Mouse (Mus musculus): ENCODE measurements at regions not wholly inside any gene's neighbourhood (a gene's known extent, or its start where the extent isn't known, plus 50 kb on each side); places are given as distances from the start of the nearest gene placed in this dataset.

DNA sequence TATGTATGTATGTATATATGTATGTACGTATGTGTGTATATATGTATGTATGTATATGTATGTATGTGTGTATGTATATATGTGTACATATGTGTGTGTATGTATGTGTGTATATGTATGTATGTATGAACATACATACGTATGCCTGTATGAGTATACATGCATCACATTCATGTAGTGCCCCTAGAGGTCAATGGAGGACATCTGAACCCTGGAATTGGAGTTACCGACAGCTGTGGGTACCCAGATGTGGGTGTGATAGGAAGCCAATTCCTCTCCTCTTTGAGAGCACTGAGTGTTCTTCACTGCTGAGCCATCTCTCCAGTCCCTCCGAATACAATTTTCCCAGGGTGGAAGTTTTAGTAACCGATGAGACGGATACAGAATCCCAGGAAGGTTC is 69.6 kb upstream of the Foxn3 start:
- Histone ChIP-seq H3K27me3 (ENCODE audit: control insufficient read depth, insufficient read depth, low read length) (no peaks in the 10 kb centered on the region), H3K27ac (no peak overlapping the region), H3K9ac (ENCODE audit: low read depth, low read length) (no peak overlapping the region), H3K4me3 (no peak overlapping the region), H3K36me3 (ENCODE audit: control insufficient read depth, insufficient read depth, low read length) (no peaks in the 10 kb centered on the region), H3K79me2 (replicated peaks; ENCODE audit: control insufficient read depth, insufficient read depth, low read length) (no peaks in the 10 kb centered on the region), H3K4me1 (ENCODE audit: control insufficient read depth, insufficient read depth, low read length) (peaks cover 3% of the 10 kb centered on the region)
- DNase-seq = no peak
- TF ChIP-seq CTCF (IDR thresholded peaks at IDR 0.05) (no peak), EP300 (IDR thresholded peaks at IDR 0.05; ENCODE audit: insufficient read depth, low read depth, low read length) (no peak), POLR2A (IDR thresholded peaks at IDR 0.05; ENCODE audit: insufficient read depth, low read depth, low read length) (no peak)
- 91% methylated on average over 6 of the region's 6 CpGs for WGBS
- intact Hi-C loops (cut with DNase I) = no loop called here

DNA sequence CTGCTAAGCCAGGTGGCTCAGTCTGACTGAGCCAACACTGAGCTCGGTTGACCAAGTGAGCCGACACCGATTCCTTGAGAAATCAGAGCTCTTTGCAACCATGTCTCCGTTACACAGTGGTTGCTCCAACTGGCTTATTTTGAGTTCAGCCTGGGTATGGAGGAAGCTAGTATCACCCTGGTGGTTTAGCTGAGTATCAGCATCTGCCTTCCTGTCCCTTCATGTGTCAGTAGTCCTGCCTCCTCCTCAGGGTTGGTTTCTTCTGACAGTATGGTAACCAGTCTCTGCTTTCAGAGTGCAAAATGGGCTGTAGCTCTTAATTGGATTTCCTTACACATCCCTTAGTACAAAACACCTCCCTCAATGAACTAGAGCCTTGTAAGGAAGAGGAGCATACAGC is 66.2 kb upstream of the Foxn3 start:
- H3K9ac ChIP-seq (ENCODE audit: low read depth, low read length) = no peak overlapping the region
- 95% methylated on average over 4 of the region's 4 CpGs for WGBS
- H3K4me3 ChIP-seq = no peak overlapping the region
- H3K79me2 ChIP-seq (replicated peaks; ENCODE audit: control insufficient read depth, insufficient read depth, low read length) = no peaks in the 10 kb centered on the region
- intact Hi-C loops (cut with DNase I) = loop anchor here (2.0 to 5.0 kb wide), 2 partner anchors 237 to 533 kb away; no protein-coding TSS in a partner anchor
- H3K36me3 ChIP-seq (ENCODE audit: control insufficient read depth, insufficient read depth, low read length) = peaks cover 3% of the 10 kb centered on the region; the same call in 1 of the 2 replicates
- H3K4me1 ChIP-seq (ENCODE audit: control insufficient read depth, insufficient read depth, low read length) = peaks cover 3% of the 10 kb centered on the region
- H3K27ac ChIP-seq = no peak overlapping the region
- TF ChIP-seq CTCF (IDR thresholded peaks at IDR 0.05) = no peak
- no peak for TF ChIP-seq POLR2A (IDR thresholded peaks at IDR 0.05; ENCODE audit: insufficient read depth, low read depth, low read length)
- no peak for TF ChIP-seq EP300 (IDR thresholded peaks at IDR 0.05; ENCODE audit: insufficient read depth, low read depth, low read length)
- no peak for DNase-seq
- H3K27me3 ChIP-seq (ENCODE audit: control insufficient read depth, insufficient read depth, low read length) = no peaks in the 10 kb centered on the region

DNA sequence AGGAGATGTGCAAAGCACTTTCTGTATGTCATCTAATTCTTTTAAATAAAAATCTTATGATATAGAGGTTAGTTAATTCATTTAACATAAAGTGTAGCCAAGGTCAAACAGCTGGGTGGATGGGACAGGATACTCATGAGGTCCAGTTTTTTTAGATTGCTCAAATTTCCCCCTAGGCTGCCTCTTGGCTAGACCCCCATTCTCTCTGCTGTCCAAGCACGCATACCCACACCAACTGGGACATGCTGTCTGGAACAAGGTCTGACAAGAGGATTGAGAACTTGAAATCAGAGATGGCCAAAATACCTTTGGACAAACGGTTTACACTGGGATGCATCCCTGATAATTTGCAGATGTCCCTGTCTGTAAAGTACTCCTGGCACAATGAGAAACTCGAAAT is 65.0 kb upstream of the Foxn3 start:
- Histone ChIP-seq H3K4me1 (ENCODE audit: control insufficient read depth, insufficient read depth, low read length) (peaks cover 3% of the 10 kb centered on the region), H3K27me3 (ENCODE audit: control insufficient read depth, insufficient read depth, low read length) (no peaks in the 10 kb centered on the region), H3K9ac (ENCODE audit: low read depth, low read length) (peak overlapping the region; percentile 43; the same call in 1 of the 2 replicates), H3K36me3 (ENCODE audit: control insufficient read depth, insufficient read depth, low read length) (peaks cover 3% of the 10 kb centered on the region; the same call in 1 of the 2 replicates), H3K4me3 (peak overlapping the region; percentile 50), H3K79me2 (replicated peaks; ENCODE audit: control insufficient read depth, insufficient read depth, low read length) (no peaks in the 10 kb centered on the region), H3K27ac (peak overlapping the region; percentile 85)
- TF ChIP-seq EP300 (IDR thresholded peaks at IDR 0.05; ENCODE audit: insufficient read depth, low read depth, low read length) = no peak
- TF ChIP-seq POLR2A (IDR thresholded peaks at IDR 0.05; ENCODE audit: insufficient read depth, low read depth, low read length) = no peak
- TF ChIP-seq CTCF (IDR thresholded peaks at IDR 0.05) = no peak
- intact Hi-C loops (cut with DNase I) = loop anchor here (2.0 to 5.0 kb wide), 2 partner anchors 236 to 532 kb away; no protein-coding TSS in a partner anchor
- 60% methylated on average over 3 of the region's 3 CpGs for WGBS
- no peak for DNase-seq

DNA sequence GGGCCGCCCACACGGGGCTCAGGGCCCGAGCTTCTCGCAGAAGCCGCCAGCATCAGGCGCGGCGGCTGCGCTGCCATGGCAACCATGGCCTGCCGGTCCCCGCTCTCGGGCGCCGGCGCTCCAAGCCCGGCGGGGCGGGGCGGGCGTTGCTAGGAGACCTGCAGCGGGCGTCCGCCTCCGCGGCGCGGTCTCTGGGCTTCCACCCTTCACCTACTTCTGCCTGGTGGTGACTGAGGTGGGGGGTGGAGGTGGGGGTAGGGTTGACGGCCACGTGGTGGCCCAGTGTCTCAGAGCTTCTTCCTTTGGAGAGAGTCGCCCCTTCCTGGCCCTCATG is 64.5 kb upstream of the Foxn3 start:
- no peaks in the 10 kb centered on the region for H3K79me2 ChIP-seq (replicated peaks; ENCODE audit: control insufficient read depth, insufficient read depth, low read length)
- intact Hi-C loops (cut with DNase I) = loop anchor here (2.0 to 5.0 kb wide), 3 partner anchors 65 to 531 kb away; partner anchors contain the start of gene Foxn3
- no peaks in the 10 kb centered on the region for H3K27me3 ChIP-seq (ENCODE audit: control insufficient read depth, insufficient read depth, low read length)
- H3K4me3 ChIP-seq = peak overlapping the region; percentile 50
- H3K27ac ChIP-seq = peak overlapping the region; percentile 85
- TF ChIP-seq POLR2A (IDR thresholded peaks at IDR 0.05; ENCODE audit: insufficient read depth, low read depth, low read length) = 0 out of 2 replicates have a peak, but pooled peaks have one; percentile 13
- no peak for TF ChIP-seq EP300 (IDR thresholded peaks at IDR 0.05; ENCODE audit: insufficient read depth, low read depth, low read length)
- H3K36me3 ChIP-seq (ENCODE audit: control insufficient read depth, insufficient read depth, low read length) = peaks cover 3% of the 10 kb centered on the region; the same call in 1 of the 2 replicates
- 1% methylated on average over 30 of the region's 30 CpGs for WGBS
- peaks cover 3% of the 10 kb centered on the region for H3K4me1 ChIP-seq (ENCODE audit: control insufficient read depth, insufficient read depth, low read length)
- peak; percentile 94 to 97 for DNase-seq
- H3K9ac ChIP-seq (ENCODE audit: low read depth, low read length) = peak overlapping the region; percentile 43

DNA sequence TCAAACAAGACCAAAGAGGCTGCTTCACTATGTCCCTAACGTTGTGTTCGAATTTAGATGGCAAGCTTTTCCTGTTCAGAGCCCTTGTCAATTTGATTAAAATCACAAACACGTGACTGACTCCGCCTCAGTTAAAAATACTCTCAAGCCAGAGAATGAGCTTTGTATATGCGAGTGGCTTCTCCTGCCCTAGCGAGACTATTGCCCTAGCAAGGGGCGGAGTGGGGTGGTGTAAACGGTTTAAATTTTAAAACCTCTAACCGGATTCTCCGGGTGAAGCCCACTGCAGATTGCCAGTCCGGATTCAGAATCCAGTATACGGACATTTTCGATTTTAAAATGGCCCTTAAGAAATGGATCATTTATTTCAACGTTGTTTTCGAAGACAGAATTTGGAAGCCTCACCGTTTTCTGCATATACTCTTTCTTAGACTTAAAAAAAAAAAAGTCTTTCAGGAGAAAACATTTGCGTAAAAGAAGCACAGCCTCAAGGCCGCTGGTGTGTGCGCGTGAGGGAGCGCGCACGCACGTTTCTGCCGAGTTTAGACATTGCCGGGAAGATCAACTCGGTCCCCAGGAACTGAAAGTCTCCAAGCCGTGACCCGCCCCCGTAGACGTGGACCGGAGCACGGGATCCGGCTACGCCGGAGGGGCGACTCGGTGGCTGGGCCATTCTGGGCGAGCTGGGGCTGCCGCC is 64.0 kb upstream of the Foxn3 start:
- no peaks in the 10 kb centered on the region for H3K79me2 ChIP-seq (replicated peaks; ENCODE audit: control insufficient read depth, insufficient read depth, low read length)
- WGBS = 2% methylated on average over 40 of the region's 40 CpGs
- no peaks in the 10 kb centered on the region for H3K27me3 ChIP-seq (ENCODE audit: control insufficient read depth, insufficient read depth, low read length)
- peaks cover 3% of the 10 kb centered on the region; the same call in 1 of the 2 replicates for H3K36me3 ChIP-seq (ENCODE audit: control insufficient read depth, insufficient read depth, low read length)
- peak overlapping the region; percentile 85 for H3K27ac ChIP-seq
- peak in 1 of 2 experiments; percentile 44 for DNase-seq
- peaks cover 3% of the 10 kb centered on the region for H3K4me1 ChIP-seq (ENCODE audit: control insufficient read depth, insufficient read depth, low read length)
- TF ChIP-seq POLR2A (IDR thresholded peaks at IDR 0.05; ENCODE audit: insufficient read depth, low read depth, low read length) = 0 out of 2 replicates have a peak, but pooled peaks have one; percentile 5
- no peak for TF ChIP-seq EP300 (IDR thresholded peaks at IDR 0.05; ENCODE audit: insufficient read depth, low read depth, low read length)
- TF ChIP-seq CTCF (IDR thresholded peaks at IDR 0.05) = no peak
- intact Hi-C loops (cut with DNase I) = loop anchor here (2.0 to 5.0 kb wide), 2 partner anchors 65 to 235 kb away; partner anchors contain the start of gene Foxn3
- H3K4me3 ChIP-seq = peak overlapping the region; percentile 50
- H3K9ac ChIP-seq (ENCODE audit: low read depth, low read length) = peak overlapping the region; percentile 39

DNA sequence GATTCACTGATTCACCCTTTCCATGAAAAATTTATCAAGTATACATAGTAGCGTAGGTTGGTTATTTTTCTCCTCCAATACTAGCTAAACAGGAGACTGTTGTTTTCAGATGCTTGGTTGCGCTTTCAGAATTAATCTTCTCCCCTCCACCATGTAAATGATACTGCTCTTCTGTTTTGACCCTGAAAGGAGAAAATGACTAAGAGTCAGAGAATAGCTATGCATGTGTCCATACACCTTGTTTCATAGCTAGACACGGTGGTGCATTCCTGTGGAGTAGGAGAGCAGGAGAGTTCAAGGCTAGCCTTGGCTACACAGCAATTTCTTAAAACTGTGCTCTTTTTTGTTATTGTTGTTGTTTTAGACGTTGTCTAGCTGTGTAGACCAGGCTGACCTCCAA is 62.8 kb upstream of the Foxn3 start:
- Histone ChIP-seq H3K4me1 (ENCODE audit: control insufficient read depth, insufficient read depth, low read length) (peaks cover 3% of the 10 kb centered on the region), H3K9ac (ENCODE audit: low read depth, low read length) (no peak overlapping the region), H3K36me3 (ENCODE audit: control insufficient read depth, insufficient read depth, low read length) (peaks cover 3% of the 10 kb centered on the region; the same call in 1 of the 2 replicates), H3K4me3 (no peak overlapping the region), H3K27me3 (ENCODE audit: control insufficient read depth, insufficient read depth, low read length) (no peaks in the 10 kb centered on the region), H3K79me2 (replicated peaks; ENCODE audit: control insufficient read depth, insufficient read depth, low read length) (no peaks in the 10 kb centered on the region), H3K27ac (no peak overlapping the region)
- intact Hi-C loops (cut with DNase I) = loop anchor here (2.0 to 5.0 kb wide), 2 partner anchors 63 to 234 kb away; partner anchors contain the start of gene Foxn3
- WGBS = 86% methylated on average over 4 of the region's 4 CpGs
- DNase-seq = no peak
- no peak for TF ChIP-seq EP300 (IDR thresholded peaks at IDR 0.05; ENCODE audit: insufficient read depth, low read depth, low read length)
- no peak for TF ChIP-seq POLR2A (IDR thresholded peaks at IDR 0.05; ENCODE audit: insufficient read depth, low read depth, low read length)
- no peak for TF ChIP-seq CTCF (IDR thresholded peaks at IDR 0.05)

All from heart, adult 2 months (tissue).